11 mouse cellular contexts compared by ENCODE assay signal in the genomic region with DNA sequence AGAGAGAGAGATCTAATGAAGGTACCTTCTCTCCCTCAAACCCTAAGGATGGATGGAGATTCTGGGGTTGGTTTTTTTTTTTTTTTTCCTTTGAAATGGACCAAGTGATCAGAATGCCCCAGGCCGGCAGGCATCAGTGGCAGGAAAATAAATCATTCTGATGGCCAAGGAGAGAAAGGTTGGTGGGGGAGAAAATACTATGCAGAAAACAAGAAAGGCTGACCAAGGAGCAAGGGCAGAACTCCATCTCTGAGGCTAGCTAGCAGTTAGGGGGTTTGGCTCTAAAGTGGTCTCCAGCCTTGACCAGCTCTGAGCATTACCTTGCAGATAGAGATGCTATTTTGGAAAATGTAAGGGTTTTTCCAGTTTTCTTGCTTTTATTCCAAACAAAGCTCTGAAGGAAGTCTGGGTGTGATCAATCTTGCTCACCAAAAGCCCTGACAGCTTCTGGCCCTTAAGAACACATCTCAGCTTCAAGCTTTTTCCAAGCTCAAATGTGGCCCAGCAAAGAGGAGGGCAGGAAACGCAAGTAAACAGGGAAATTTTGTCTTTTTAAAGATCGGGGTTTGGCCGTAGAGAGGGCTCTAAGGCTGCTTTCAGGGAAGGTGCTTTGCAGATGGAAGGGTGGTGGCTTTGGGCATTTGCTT. TPM values are rescaled to one million over a fixed set of nuclear protein-coding genes. Genes with fewer than 3 reads are reported as not detected.
DNase-seq lines count a peak whose midpoint lies in the region; ATAC-seq and TF ChIP-seq lines count a peak whose summit lies in the region.
"Had no signal": no experiment of that assay in that cellular context is flagged by ENCODE, and none has a peak within 500 bp of the region (broad histone marks: within the 10 kb centered on the region; RNA-seq: fewer than 3 reads in every experiment).

No protein-coding gene starts in this region.

- no peak overlapping the region for H3K9ac ChIP-seq in midbrain, embryonic 14.5 days (replicated peaks; ENCODE audit: low read length)
- H3K9ac ChIP-seq in intestine, postnatal 0 days (ENCODE audit: low read depth, low read length): 0 out of 2 replicates have a peak overlapping the region, but pooled peaks have one; percentile 0

- TF ChIP-seq CTCF in intestine, postnatal 0 days (IDR thresholded peaks at IDR 0.05; ENCODE audit: low read depth): no peak

- ATAC-seq in midbrain, embryonic 14.5 days (ENCODE audit: low FRiP score, low TSS enrichment): no peak
- ATAC-seq in intestine, postnatal 0 days: no peak
- ATAC-seq: CD4-positive, CD25-positive, alpha-beta regulatory T cell, adult 4 months had no signal

- H3K27ac ChIP-seq in heart, embryonic 10.5 days: peak overlapping the region; percentile 88; the same call in 1 of the 2 replicates
- H3K27ac ChIP-seq in midbrain, embryonic 10.5 days (replicated peaks): no peak overlapping the region
- H3K27ac ChIP-seq in midbrain, embryonic 14.5 days (replicated peaks; ENCODE audit: low read depth, low read length): no peak overlapping the region
- H3K27ac ChIP-seq in intestine, postnatal 0 days (ENCODE audit: low read depth, low read length): peak overlapping the region; percentile 17; the same call in 1 of the 2 replicates

- peak overlapping the region; percentile 58 for H3K4me3 ChIP-seq in heart, embryonic 10.5 days
- no peak overlapping the region for H3K4me3 ChIP-seq in midbrain, embryonic 10.5 days
- H3K4me3 ChIP-seq in midbrain, embryonic 14.5 days (replicated peaks; ENCODE audit: low read depth, low read length): no peak overlapping the region
- H3K4me3 ChIP-seq in intestine, postnatal 0 days (ENCODE audit: low read depth, low read length): peak overlapping the region; percentile 47

- no peak overlapping the region for H3K4me2 ChIP-seq in midbrain, embryonic 14.5 days (ENCODE audit: low read length)
- peak overlapping the region; percentile 63 for H3K4me2 ChIP-seq in intestine, postnatal 0 days (replicated peaks; ENCODE audit: low read depth)

- H3K9me3 ChIP-seq in heart, embryonic 10.5 days: no peaks in the 10 kb centered on the region
- H3K9me3 ChIP-seq in midbrain, embryonic 10.5 days (replicated peaks): no peaks in the 10 kb centered on the region
- H3K9me3 ChIP-seq in midbrain, embryonic 14.5 days (ENCODE audit: control insufficient read depth, low read length): no peaks in the 10 kb centered on the region
- no peaks in the 10 kb centered on the region for H3K9me3 ChIP-seq in intestine, postnatal 0 days (ENCODE audit: control insufficient read depth)

- H3K4me1 ChIP-seq in heart, embryonic 10.5 days: peaks cover 40% of the 10 kb centered on the region
- H3K4me1 ChIP-seq in midbrain, embryonic 10.5 days: peaks cover 3% of the 10 kb centered on the region; the same call in 1 of the 2 replicates
- H3K4me1 ChIP-seq in midbrain, embryonic 14.5 days (ENCODE audit: control insufficient read depth, insufficient read depth, low read length): no peaks in the 10 kb centered on the region
- no peaks in the 10 kb centered on the region for H3K4me1 ChIP-seq in intestine, postnatal 0 days (replicated peaks; ENCODE audit: control insufficient read depth, insufficient read depth, low read length)

- DNase-seq in heart, embryonic 10.5 days (ENCODE audit: low spot score): no peak
- DNase-seq in heart, postnatal 14 days: no peak
- DNase-seq in midbrain, embryonic 10.5 days (ENCODE audit: low spot score): peak; percentile 38
- no peak for DNase-seq in midbrain, embryonic 14.5 days
- peak; percentile 38 for DNase-seq in yolk sac, embryonic 10.5 days (ENCODE audit: low spot score)
- no peak for DNase-seq in urinary bladder, postnatal 10 days (ENCODE audit: low spot score)
- no peak for DNase-seq in gastrocnemius, postnatal 36 days
- DNase-seq: gastrocnemius, postnatal 10 days had no signal

- no peaks in the 10 kb centered on the region for H3K36me3 ChIP-seq in heart, embryonic 10.5 days
- no peaks in the 10 kb centered on the region for H3K36me3 ChIP-seq in midbrain, embryonic 10.5 days
- H3K36me3 ChIP-seq in midbrain, embryonic 14.5 days (ENCODE audit: control insufficient read depth, insufficient read depth, low read length): no peaks in the 10 kb centered on the region
- no peaks in the 10 kb centered on the region; the same call in 1 of the 2 replicates for H3K36me3 ChIP-seq in intestine, postnatal 0 days (ENCODE audit: control insufficient read depth, insufficient read depth)

- peaks cover 96% of the 10 kb centered on the region for H3K27me3 ChIP-seq in heart, embryonic 10.5 days (ENCODE audit: insufficient read depth, poor library complexity, severe bottlenecking)
- H3K27me3 ChIP-seq in midbrain, embryonic 10.5 days (ENCODE audit: low read depth, poor library complexity, severe bottlenecking): peaks cover 100% of the 10 kb centered on the region
- H3K27me3 ChIP-seq in midbrain, embryonic 14.5 days (ENCODE audit: control insufficient read depth, insufficient read depth, low read length): peaks cover 91% of the 10 kb centered on the region
- peaks cover 24% of the 10 kb centered on the region for H3K27me3 ChIP-seq in intestine, postnatal 0 days (replicated peaks; ENCODE audit: control insufficient read depth, insufficient read depth, low read length)

- WGBS in heart, embryonic 10.5 days: 4% methylated on average over 4 of the region's 4 CpGs
- 5% methylated on average over 4 of the region's 4 CpGs for WGBS in midbrain, embryonic 10.5 days
- WGBS in midbrain, embryonic 14.5 days: 6% methylated on average over 4 of the region's 4 CpGs
- 62% methylated on average over 4 of the region's 4 CpGs for WGBS in intestine, postnatal 0 days

- intact Hi-C loops in heart, postnatal 14 days (cut with DNase I): loop anchor here (5.0 kb wide), 1 partner anchor 984 kb away; no protein-coding TSS in a partner anchor
- intact Hi-C loops in gastrocnemius, postnatal 36 days (cut with DNase I): no loop called here

RNA-seq across cellular contexts. Expression of gene Hoxa2, which starts 1.9 kb away (rescaled TPM):
- polyA plus RNA-seq in heart, embryonic 10.5 days (2016; fragmentation: Nextera tagmentation; extraction: Ambion mirVana): 4.3 and 10.3 TPM in 2 replicates
- total RNA-seq in heart, postnatal 14 days (2021): under 1 TPM; 0.24 to 0.76 TPM
- polyA plus RNA-seq in midbrain, embryonic 10.5 days (2016; fragmentation: Nextera tagmentation; extraction: Ambion mirVana): 0.26 and 1.9 TPM in 2 replicates
- 0.12 and 0.20 TPM in 2 replicates for polyA plus RNA-seq in midbrain, embryonic 14.5 days (2014; fragmentation: Nextera tagmentation; extraction: Ambion mirVana)
- polyA plus RNA-seq in intestine, postnatal 0 days (2015; fragmentation: Nextera tagmentation; extraction: Ambion mirVana): 3.3 TPM in 2 replicates
- total RNA-seq in gastrocnemius, postnatal 36 days (2021): under 1 TPM in 1 of 2 experiments, not detected in 1; 0.22 TPM
- total RNA-seq: common myeloid progenitor, adult 5-6 weeks had no signal
- polyA plus RNA-seq: CD4-positive, CD25-positive, alpha-beta regulatory T cell, adult 4 months had no signal

RNA-seq across cellular contexts. Expression of gene Hoxa1, which starts 8.4 kb away (rescaled TPM):
- polyA plus RNA-seq in heart, embryonic 10.5 days (2016; fragmentation: Nextera tagmentation; extraction: Ambion mirVana): 1.00 and 4.1 TPM in 2 replicates
- total RNA-seq in heart, postnatal 14 days (2021): under 1 TPM; 0.15 to 0.22 TPM
- polyA plus RNA-seq in midbrain, embryonic 10.5 days (2016; fragmentation: Nextera tagmentation; extraction: Ambion mirVana): 0.32 and 0.47 TPM in 2 replicates
- polyA plus RNA-seq in midbrain, embryonic 14.5 days (2014; fragmentation: Nextera tagmentation; extraction: Ambion mirVana): 0.26 and 0.61 TPM in 2 replicates
- 0.37 and 0.52 TPM in 2 replicates for polyA plus RNA-seq in intestine, postnatal 0 days (2015; fragmentation: Nextera tagmentation; extraction: Ambion mirVana)
- total RNA-seq in gastrocnemius, postnatal 36 days (2021): under 1 TPM; 0.13 to 0.15 TPM
- total RNA-seq: common myeloid progenitor, adult 5-6 weeks had no signal
- polyA plus RNA-seq: CD4-positive, CD25-positive, alpha-beta regulatory T cell, adult 4 months had no signal

RNA-seq across cellular contexts. Expression of gene 5730596B20Rik, which starts 10.7 kb away (rescaled TPM):
- polyA plus RNA-seq in heart, embryonic 10.5 days (2016; fragmentation: Nextera tagmentation; extraction: Ambion mirVana): 0.07 and 1.5 TPM in 2 replicates
- under 1 TPM; 0.17 to 0.20 TPM for total RNA-seq in heart, postnatal 14 days (2021)
- not detected in 2 replicates for polyA plus RNA-seq in midbrain, embryonic 10.5 days (2016; fragmentation: Nextera tagmentation; extraction: Ambion mirVana)
- polyA plus RNA-seq in midbrain, embryonic 14.5 days (2014; fragmentation: Nextera tagmentation; extraction: Ambion mirVana): not detected in 2 replicates
- 0.61 and 0.97 TPM in 2 replicates for polyA plus RNA-seq in intestine, postnatal 0 days (2015; fragmentation: Nextera tagmentation; extraction: Ambion mirVana)
- not detected for total RNA-seq in gastrocnemius, postnatal 36 days (2021)
- total RNA-seq: common myeloid progenitor, adult 5-6 weeks had no signal
- polyA plus RNA-seq: CD4-positive, CD25-positive, alpha-beta regulatory T cell, adult 4 months had no signal

RNA-seq across cellular contexts. Expression of gene Hoxa4, which starts 25.0 kb away (rescaled TPM):
- 0.17 and 1.4 TPM in 2 replicates for polyA plus RNA-seq in heart, embryonic 10.5 days (2016; fragmentation: Nextera tagmentation; extraction: Ambion mirVana)
- under 1 TPM; 0.44 to 0.62 TPM for total RNA-seq in heart, postnatal 14 days (2021)
- not detected in 2 replicates for polyA plus RNA-seq in midbrain, embryonic 10.5 days (2016; fragmentation: Nextera tagmentation; extraction: Ambion mirVana)
- polyA plus RNA-seq in midbrain, embryonic 14.5 days (2014; fragmentation: Nextera tagmentation; extraction: Ambion mirVana): not detected in 2 replicates
- polyA plus RNA-seq in intestine, postnatal 0 days (2015; fragmentation: Nextera tagmentation; extraction: Ambion mirVana): 3.6 and 4.5 TPM in 2 replicates
- 1 to 10 TPM; 2.0 TPM for total RNA-seq in gastrocnemius, postnatal 36 days (2021)
- polyA plus RNA-seq: CD4-positive, CD25-positive, alpha-beta regulatory T cell, adult 4 months had no signal

RNA-seq across cellular contexts. Expression of gene Hoxa5, which starts 37.8 kb away (rescaled TPM):
- polyA plus RNA-seq in heart, embryonic 10.5 days (2016; fragmentation: Nextera tagmentation; extraction: Ambion mirVana): 0.58 and 6.0 TPM in 2 replicates
- total RNA-seq in heart, postnatal 14 days (2021): 1 to 10 TPM; 1.4 to 2.1 TPM
- not detected in 2 replicates for polyA plus RNA-seq in midbrain, embryonic 10.5 days (2016; fragmentation: Nextera tagmentation; extraction: Ambion mirVana)
- polyA plus RNA-seq in midbrain, embryonic 14.5 days (2014; fragmentation: Nextera tagmentation; extraction: Ambion mirVana): not detected in 2 replicates
- polyA plus RNA-seq in intestine, postnatal 0 days (2015; fragmentation: Nextera tagmentation; extraction: Ambion mirVana): 14.8 and 15.3 TPM in 2 replicates
- total RNA-seq in gastrocnemius, postnatal 36 days (2021): 1 to 10 TPM; 1.6 to 2.0 TPM
- polyA plus RNA-seq: CD4-positive, CD25-positive, alpha-beta regulatory T cell, adult 4 months had no signal

Comparison
In these comparisons a context has a peak if more than half of its experiments do, and no peak if none do; other contexts are left out.
1. DNase-seq: peak in midbrain, embryonic 10.5 days (single experiment) and yolk sac, embryonic 10.5 days (single experiment); none in heart, embryonic 10.5 days (single experiment), heart, postnatal 14 days (0 of 2), midbrain, embryonic 14.5 days (single experiment), urinary bladder, postnatal 10 days (single experiment) and gastrocnemius, postnatal 36 days (0 of 2).
2. H3K27ac ChIP-seq: peak in heart, embryonic 10.5 days (single experiment) and intestine, postnatal 0 days (single experiment); none in midbrain, embryonic 10.5 days (single experiment) and midbrain, embryonic 14.5 days (single experiment).
3. H3K4me3 ChIP-seq: peak in heart, embryonic 10.5 days (single experiment) and intestine, postnatal 0 days (single experiment); none in midbrain, embryonic 10.5 days (single experiment) and midbrain, embryonic 14.5 days (single experiment).